Mouse (Mus musculus): ENCODE data around the gene Saysd1. TPM values are rescaled to one million over a fixed set of nuclear protein-coding genes. Genes with fewer than 3 reads are reported as not detected.

Gene Saysd1
- polyA plus RNA-seq, 1 experiment, result 220 TPM

DNA sequence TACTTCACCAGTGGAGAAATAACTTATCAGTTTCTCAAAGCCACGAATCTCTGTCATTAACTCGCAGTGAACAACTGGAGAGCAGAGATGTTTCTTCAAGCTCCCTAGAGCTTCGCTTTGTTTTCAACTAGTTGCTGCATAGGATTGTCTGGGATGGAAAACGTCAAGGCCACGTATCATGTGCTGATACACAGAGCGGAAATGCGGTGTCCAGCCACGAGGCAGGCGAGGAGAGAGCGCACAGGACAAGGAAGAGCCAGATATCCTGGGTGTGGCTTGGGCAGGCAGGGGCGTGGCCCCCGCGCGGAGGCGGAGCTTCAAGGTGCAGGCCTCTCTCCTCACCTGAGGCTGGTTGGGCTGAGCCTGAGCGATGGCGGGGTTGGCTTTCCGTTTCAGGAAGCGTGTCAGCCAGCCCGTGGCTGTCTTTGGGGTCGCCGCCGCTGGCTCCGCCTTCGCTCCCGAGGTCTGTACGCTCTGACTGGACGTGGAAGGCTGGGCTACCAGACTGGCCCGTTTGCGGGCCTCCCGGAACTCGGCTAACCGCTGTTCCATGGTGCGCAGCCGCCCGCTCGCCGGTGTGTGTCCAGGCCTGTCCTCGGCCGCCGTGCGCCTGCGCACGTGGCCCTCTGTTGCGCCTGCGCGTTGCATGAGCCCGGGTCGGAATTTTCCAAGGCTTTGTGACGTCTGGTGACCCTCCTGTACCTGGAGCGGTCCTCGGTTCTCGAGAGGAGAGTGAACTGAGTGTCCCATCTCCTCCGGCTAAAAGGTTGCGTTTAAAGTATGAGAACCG lies 55.6 kb downstream of the Saysd1 start:
- Histone ChIP-seq H3K4me1 (ENCODE audit: control insufficient read depth, insufficient read depth, low read length) (peaks cover 3% of the 10 kb centered on the region), H3K36me3 (ENCODE audit: control insufficient read depth, insufficient read depth, low read length) (peaks cover 6% of the 10 kb centered on the region), H3K27ac (ENCODE audit: control insufficient read depth, insufficient read depth, low read depth, low read length) (peak overlapping the region; percentile 100), H3K27me3 (ENCODE audit: control insufficient read depth, insufficient read depth, low read length) (no peaks in the 10 kb centered on the region), H3K4me3 (ENCODE audit: control insufficient read depth, low read depth, low read length) (peak overlapping the region; percentile 98)
- TF ChIP-seq POLR2A (IDR thresholded peaks at IDR 0.05; ENCODE audit: control insufficient read depth, low read depth, low read length) (peak; percentile 98), CTCF (IDR thresholded peaks at IDR 0.05; ENCODE audit: control insufficient read depth, insufficient read depth, insufficient replicate concordance, low read depth, low read length) (no peak)

DNA sequence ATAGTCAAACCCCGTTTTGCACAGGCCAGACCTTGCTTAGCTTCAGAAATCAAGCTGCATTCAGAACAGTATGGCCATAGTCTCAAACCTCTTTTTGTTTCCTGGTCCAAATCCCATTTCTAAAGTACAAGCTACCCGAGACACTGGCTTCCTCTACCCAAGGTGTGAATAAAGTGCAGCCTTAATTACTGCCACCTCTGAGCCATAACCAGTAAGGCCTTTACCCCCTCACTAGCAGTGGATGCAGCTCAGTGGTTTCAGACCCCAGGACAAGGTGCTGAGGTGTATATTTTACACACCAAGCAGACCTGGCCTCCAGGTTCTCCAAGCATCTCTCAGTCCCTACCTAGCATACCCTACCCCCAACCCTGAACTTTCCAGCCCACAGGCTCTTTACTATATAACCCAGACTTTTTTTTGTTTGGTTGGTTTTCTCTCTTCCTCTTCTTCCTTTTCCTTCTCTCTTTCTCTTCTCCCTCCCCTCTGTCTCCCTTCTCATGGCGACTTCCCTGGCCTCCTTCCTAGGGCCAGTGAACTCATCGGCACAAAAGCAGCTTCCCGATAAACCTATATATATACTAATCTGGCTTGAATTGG lies 56.3 kb downstream of the Saysd1 start:
- TF ChIP-seq CTCF (IDR thresholded peaks at IDR 0.05; ENCODE audit: control insufficient read depth, insufficient read depth, insufficient replicate concordance, low read depth, low read length) (no peak), POLR2A (IDR thresholded peaks at IDR 0.05; ENCODE audit: control insufficient read depth, low read depth, low read length) (no peak)
- peaks cover 6% of the 10 kb centered on the region for H3K36me3 ChIP-seq (ENCODE audit: control insufficient read depth, insufficient read depth, low read length)
- peak overlapping the region; percentile 98 for H3K4me3 ChIP-seq (ENCODE audit: control insufficient read depth, low read depth, low read length)
- H3K27ac ChIP-seq (ENCODE audit: control insufficient read depth, insufficient read depth, low read depth, low read length), result peak overlapping the region; percentile 100
- peaks cover 3% of the 10 kb centered on the region for H3K4me1 ChIP-seq (ENCODE audit: control insufficient read depth, insufficient read depth, low read length)
- no peaks in the 10 kb centered on the region for H3K27me3 ChIP-seq (ENCODE audit: control insufficient read depth, insufficient read depth, low read length)

DNA sequence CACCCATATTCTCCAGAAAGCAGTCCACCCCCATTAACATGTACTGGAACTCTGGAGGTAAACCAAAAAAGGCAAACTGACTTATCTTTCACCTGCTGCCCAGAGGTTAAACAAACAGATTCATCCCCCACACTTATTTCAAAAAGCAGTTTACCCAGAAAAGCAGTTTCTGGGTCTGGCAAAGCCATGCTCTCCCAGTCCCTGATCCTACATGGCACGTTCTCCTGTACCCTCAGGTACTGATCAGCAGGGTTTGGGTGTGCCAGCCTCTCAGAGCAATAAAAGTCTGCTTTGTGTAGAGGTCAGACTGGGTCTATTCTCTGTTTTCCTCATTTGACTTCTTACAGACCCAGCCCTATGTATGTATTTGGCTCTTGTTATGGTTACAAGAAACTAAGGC lies 57.2 kb downstream of the Saysd1 start:
- Histone ChIP-seq H3K27me3 (ENCODE audit: control insufficient read depth, insufficient read depth, low read length) (no peaks in the 10 kb centered on the region), H3K4me3 (ENCODE audit: control insufficient read depth, low read depth, low read length) (peak overlapping the region; percentile 98), H3K4me1 (ENCODE audit: control insufficient read depth, insufficient read depth, low read length) (peaks cover 3% of the 10 kb centered on the region), H3K36me3 (ENCODE audit: control insufficient read depth, insufficient read depth, low read length) (peaks cover 6% of the 10 kb centered on the region), H3K27ac (ENCODE audit: control insufficient read depth, insufficient read depth, low read depth, low read length) (peak overlapping the region; percentile 13; the same call in 1 of the 2 replicates)
- TF ChIP-seq POLR2A (IDR thresholded peaks at IDR 0.05; ENCODE audit: control insufficient read depth, low read depth, low read length) (no peak), CTCF (IDR thresholded peaks at IDR 0.05; ENCODE audit: control insufficient read depth, insufficient read depth, insufficient replicate concordance, low read depth, low read length) (no peak)

DNA sequence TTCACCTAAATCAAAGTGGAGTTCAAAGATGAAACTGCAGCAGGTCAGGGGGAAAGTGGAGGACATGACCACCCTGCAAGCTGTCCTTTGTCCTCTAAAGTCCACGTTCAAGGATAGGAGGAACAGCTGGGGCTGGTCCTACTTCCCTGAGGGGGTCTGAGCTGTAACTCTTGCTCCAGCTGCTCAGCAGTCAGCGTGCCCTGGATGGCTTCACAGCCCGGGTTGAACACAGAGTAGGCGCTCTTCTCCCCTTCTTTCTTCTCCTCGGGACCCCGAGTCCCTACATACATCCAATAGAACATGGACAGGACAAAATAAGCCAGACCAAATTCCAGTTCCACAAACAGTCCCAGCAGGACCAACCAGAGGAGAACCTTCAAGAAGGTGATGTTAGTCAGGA lies 61.2 kb downstream of the Saysd1 start:
- no peaks in the 10 kb centered on the region; the same call in 1 of the 2 replicates for H3K4me1 ChIP-seq (ENCODE audit: control insufficient read depth, insufficient read depth, low read length)
- no peaks in the 10 kb centered on the region for H3K27me3 ChIP-seq (ENCODE audit: control insufficient read depth, insufficient read depth, low read length)
- no peak overlapping the region for H3K4me3 ChIP-seq (ENCODE audit: control insufficient read depth, low read depth, low read length)
- no peak for TF ChIP-seq POLR2A (IDR thresholded peaks at IDR 0.05; ENCODE audit: control insufficient read depth, low read depth, low read length)
- TF ChIP-seq CTCF (IDR thresholded peaks at IDR 0.05; ENCODE audit: control insufficient read depth, insufficient read depth, insufficient replicate concordance, low read depth, low read length), result no peak
- H3K27ac ChIP-seq (ENCODE audit: control insufficient read depth, insufficient read depth, low read depth, low read length), result no peak overlapping the region
- H3K36me3 ChIP-seq (ENCODE audit: control insufficient read depth, insufficient read depth, low read length), result peaks cover 6% of the 10 kb centered on the region

DNA sequence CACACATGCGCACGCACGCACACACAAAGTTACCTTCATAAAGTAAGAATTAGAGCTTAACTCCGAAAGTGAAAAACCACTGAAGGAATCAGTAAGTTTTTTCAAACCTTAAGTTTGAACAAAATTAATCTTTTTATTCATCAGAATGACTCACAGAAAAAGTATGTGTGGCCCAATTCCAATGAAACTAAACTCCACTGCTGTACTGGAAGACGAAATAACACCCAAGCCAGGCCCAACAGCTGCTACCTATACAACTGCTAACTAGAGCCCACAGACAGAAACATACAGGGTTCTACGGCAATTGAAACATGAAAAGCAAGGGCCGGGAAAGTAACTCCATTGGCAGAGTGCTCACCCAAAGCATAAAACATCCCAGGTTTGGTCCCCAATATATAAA lies 62.8 kb downstream of the Saysd1 start:
- no peaks in the 10 kb centered on the region; the same call in 1 of the 2 replicates for H3K36me3 ChIP-seq (ENCODE audit: control insufficient read depth, insufficient read depth, low read length)
- H3K27ac ChIP-seq (ENCODE audit: control insufficient read depth, insufficient read depth, low read depth, low read length), result no peak overlapping the region
- no peak for TF ChIP-seq CTCF (IDR thresholded peaks at IDR 0.05; ENCODE audit: control insufficient read depth, insufficient read depth, insufficient replicate concordance, low read depth, low read length)
- H3K4me3 ChIP-seq (ENCODE audit: control insufficient read depth, low read depth, low read length), result no peak overlapping the region
- no peaks in the 10 kb centered on the region for H3K27me3 ChIP-seq (ENCODE audit: control insufficient read depth, insufficient read depth, low read length)
- no peaks in the 10 kb centered on the region for H3K4me1 ChIP-seq (ENCODE audit: control insufficient read depth, insufficient read depth, low read length)

DNA sequence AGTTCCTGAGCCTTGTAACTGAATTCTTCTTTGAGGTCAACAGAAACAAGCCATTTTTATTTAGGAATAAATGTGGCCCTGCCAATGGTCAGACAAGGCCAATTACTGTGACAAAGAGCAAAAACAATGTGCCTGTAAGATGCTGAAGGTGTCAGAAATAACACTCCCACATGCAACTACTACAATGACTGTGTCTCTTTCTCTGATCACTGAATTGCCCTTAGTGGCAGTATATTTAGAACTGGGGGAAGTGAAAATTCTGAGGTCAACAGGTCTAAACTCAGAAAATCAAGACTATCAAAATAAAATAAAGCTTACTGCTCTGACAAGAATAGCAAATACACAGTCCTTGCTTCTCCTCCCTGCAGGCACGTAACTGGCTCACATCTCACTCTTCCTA lies 63.6 kb downstream of the Saysd1 start:
- TF ChIP-seq CTCF (IDR thresholded peaks at IDR 0.05; ENCODE audit: control insufficient read depth, insufficient read depth, insufficient replicate concordance, low read depth, low read length) (no peak), POLR2A (IDR thresholded peaks at IDR 0.05; ENCODE audit: control insufficient read depth, low read depth, low read length) (no peak)
- Histone ChIP-seq H3K27ac (ENCODE audit: control insufficient read depth, insufficient read depth, low read depth, low read length) (no peak overlapping the region), H3K4me3 (ENCODE audit: control insufficient read depth, low read depth, low read length) (no peak overlapping the region), H3K4me1 (ENCODE audit: control insufficient read depth, insufficient read depth, low read length) (no peaks in the 10 kb centered on the region), H3K27me3 (ENCODE audit: control insufficient read depth, insufficient read depth, low read length) (no peaks in the 10 kb centered on the region), H3K36me3 (ENCODE audit: control insufficient read depth, insufficient read depth, low read length) (no peaks in the 10 kb centered on the region)

DNA sequence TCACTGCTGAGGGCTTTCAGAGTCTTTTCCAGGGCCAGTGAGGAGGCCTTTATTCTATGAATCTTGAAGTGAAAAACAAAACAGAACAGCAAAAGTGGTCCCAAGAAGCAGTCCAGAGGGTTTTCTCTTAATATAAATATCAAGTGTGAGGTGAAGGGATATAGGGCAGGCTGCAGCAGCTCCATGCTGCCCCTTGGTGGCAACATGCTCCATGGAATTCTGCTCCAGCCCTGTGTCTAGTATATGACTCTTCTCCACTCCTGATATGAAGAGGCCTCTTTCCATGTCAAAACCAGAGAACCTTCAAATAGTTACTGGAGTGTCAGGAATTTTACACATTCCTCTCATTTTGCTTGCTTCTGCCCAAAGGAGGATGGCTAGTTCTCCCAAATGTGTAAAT lies 67.7 kb downstream of the Saysd1 start:
- TF ChIP-seq CTCF (IDR thresholded peaks at IDR 0.05; ENCODE audit: control insufficient read depth, insufficient read depth, insufficient replicate concordance, low read depth, low read length) (peak; percentile 42; the same call in 1 of the 2 replicates), POLR2A (IDR thresholded peaks at IDR 0.05; ENCODE audit: control insufficient read depth, low read depth, low read length) (no peak)
- no peak overlapping the region for H3K4me3 ChIP-seq (ENCODE audit: control insufficient read depth, low read depth, low read length)

More for the DNA sequence above, 67.7 kb downstream of the Saysd1 start:
- H3K27me3 ChIP-seq (ENCODE audit: control insufficient read depth, insufficient read depth, low read length), result no peaks in the 10 kb centered on the region
- no peaks in the 10 kb centered on the region; the same call in 1 of the 2 replicates for H3K4me1 ChIP-seq (ENCODE audit: control insufficient read depth, insufficient read depth, low read length)
- no peaks in the 10 kb centered on the region for H3K36me3 ChIP-seq (ENCODE audit: control insufficient read depth, insufficient read depth, low read length)
- H3K27ac ChIP-seq (ENCODE audit: control insufficient read depth, insufficient read depth, low read depth, low read length), result no peak overlapping the region

Measured in testis, adult 2 months (tissue).